Comparison of ENCODE assay signal across 19 mouse cellular contexts in the genomic region with DNA sequence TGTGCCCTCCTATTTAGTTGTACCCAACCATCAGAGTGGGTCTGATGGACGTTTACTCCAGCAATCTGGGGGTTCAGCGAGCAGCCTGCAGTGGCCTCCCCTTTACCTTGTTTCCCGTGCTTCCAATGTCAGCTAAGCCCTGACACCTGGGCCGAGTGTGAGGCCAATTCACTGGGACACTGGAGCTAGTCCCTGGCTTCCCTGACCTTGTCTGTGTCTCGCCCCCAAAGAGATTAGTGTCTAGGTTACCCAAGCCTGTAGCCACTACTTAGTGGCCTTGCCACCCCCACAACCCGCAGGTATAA. TPM values are rescaled to one million over a fixed set of nuclear protein-coding genes. Genes with fewer than 3 reads are reported as not detected.
DNase-seq lines count a peak whose midpoint lies in the region; ATAC-seq and TF ChIP-seq lines count a peak whose summit lies in the region.
"Had no signal": no experiment of that assay in that cellular context is flagged by ENCODE, and none has a peak within 500 bp of the region (broad histone marks: within the 10 kb centered on the region; RNA-seq: fewer than 3 reads in every experiment).

Gene Lhb (plus strand): TSS at position 206 of the 305 bp plus-strand sequence.

- H3K36me3 ChIP-seq in kidney, embryonic 14.5 days (ENCODE audit: control insufficient read depth, insufficient read depth, low read length) = peaks cover 50% of the 10 kb centered on the region
- no peaks in the 10 kb centered on the region; the same call in 1 of the 2 replicates for H3K36me3 ChIP-seq in testis, adult 2 months (ENCODE audit: control insufficient read depth, insufficient read depth, low read length)
- H3K36me3 ChIP-seq in embryonic facial prominence, embryonic 15.5 days = peaks cover 46% of the 10 kb centered on the region

- peak within 1 kb of the TSS; percentile 24; the same call in 1 of the 2 replicates for H3K4me2 ChIP-seq in kidney, embryonic 14.5 days (replicated peaks; ENCODE audit: low read depth, low read length)
- peak within 1 kb of the TSS; percentile 28; the same call in 1 of the 2 replicates for H3K4me2 ChIP-seq in embryonic facial prominence, embryonic 15.5 days (replicated peaks)
- H3K4me2 ChIP-seq: liver, embryonic 13.5 days; neural tube, embryonic 12.5 days; stomach, embryonic 15.5 days had no signal

- H3K9ac ChIP-seq in kidney, embryonic 14.5 days (ENCODE audit: low read depth, low read length) = no peak within 1 kb of the TSS
- H3K9ac ChIP-seq in embryonic facial prominence, embryonic 15.5 days = no peak within 1 kb of the TSS
- H3K9ac ChIP-seq: liver, embryonic 13.5 days; neural tube, embryonic 12.5 days; stomach, embryonic 15.5 days had no signal

- no peak for ATAC-seq in kidney, embryonic 14.5 days (ENCODE audit: low FRiP score, low TSS enrichment)
- ATAC-seq in embryonic facial prominence, embryonic 15.5 days (ENCODE audit: insufficient number of reproducible peaks, low FRiP score, low TSS enrichment, low read depth) = no peak
- ATAC-seq: hindbrain, postnatal 0 days had no signal

- no peak within 1 kb of the TSS for H3K27ac ChIP-seq in kidney, embryonic 14.5 days (ENCODE audit: low read depth, low read length)
- H3K27ac ChIP-seq in testis, adult 2 months (ENCODE audit: control insufficient read depth, insufficient read depth, low read depth, low read length) = no peak within 1 kb of the TSS
- H3K27ac ChIP-seq in embryonic facial prominence, embryonic 15.5 days (replicated peaks) = no peak within 1 kb of the TSS
- H3K27ac ChIP-seq: heart, adult 2 months; hindbrain, postnatal 0 days; liver, embryonic 13.5 days; midbrain, embryonic 10.5 days; neural tube, embryonic 12.5 days; stomach, embryonic 15.5 days had no signal

- no peaks in the 10 kb centered on the region for H3K9me3 ChIP-seq in kidney, embryonic 14.5 days (ENCODE audit: control insufficient read depth, low read length)
- H3K9me3 ChIP-seq in embryonic facial prominence, embryonic 15.5 days (replicated peaks) = no peaks in the 10 kb centered on the region
- H3K9me3 ChIP-seq: G1E; liver, embryonic 13.5 days; midbrain, embryonic 10.5 days; neural tube, embryonic 12.5 days; stomach, embryonic 15.5 days had no signal

- H3K4me3 ChIP-seq in kidney, embryonic 14.5 days (ENCODE audit: low read length) = no peak within 1 kb of the TSS
- H3K4me3 ChIP-seq in testis, adult 2 months (ENCODE audit: control insufficient read depth, low read depth, low read length) = peak within 1 kb of the TSS; percentile 86
- H3K4me3 ChIP-seq in embryonic facial prominence, embryonic 15.5 days (replicated peaks) = peak within 1 kb of the TSS; percentile 4; the same call in 1 of the 2 replicates
- H3K4me3 ChIP-seq: heart, adult 2 months; liver, embryonic 13.5 days; midbrain, embryonic 10.5 days; neural tube, embryonic 12.5 days; stomach, embryonic 15.5 days had no signal

- H3K27me3 ChIP-seq in kidney, embryonic 14.5 days (ENCODE audit: control insufficient read depth, insufficient read depth, low read length) = peaks cover 34% of the 10 kb centered on the region
- H3K27me3 ChIP-seq in testis, adult 2 months (ENCODE audit: control insufficient read depth, insufficient read depth, low read length) = peaks cover 2% of the 10 kb centered on the region; the same call in 1 of the 2 replicates
- H3K27me3 ChIP-seq in embryonic facial prominence, embryonic 15.5 days = peaks cover 21% of the 10 kb centered on the region

- DNase-seq in kidney, postnatal 36 days = no peak
- DNase-seq in testis, postnatal 10 days (ENCODE audit: low spot score) = no peak
- no peak for DNase-seq in right cerebral cortex, postnatal 14 days
- no peak for DNase-seq in frontal cortex, postnatal 14 days (ENCODE audit: low spot score in 2 of 2)
- DNase-seq: adrenal gland, adult 8-10 months; cerebellum, postnatal 25 days; heart, adult 2 months; kidney, postnatal 10 days; liver, embryonic 13.5 days; spleen, adult 18-20 months; thymus, postnatal 25 days had no signal

- WGBS in kidney, embryonic 14.5 days = 55% methylated on average over 6 of the region's 6 CpGs
- 58% methylated on average over 6 of the region's 6 CpGs for WGBS in embryonic facial prominence, embryonic 15.5 days

- peaks cover 10% of the 10 kb centered on the region for H3K4me1 ChIP-seq in kidney, embryonic 14.5 days (ENCODE audit: control insufficient read depth, insufficient read depth, low read length)
- H3K4me1 ChIP-seq in testis, adult 2 months (ENCODE audit: control insufficient read depth, insufficient read depth, low read length) = peaks cover 16% of the 10 kb centered on the region
- H3K4me1 ChIP-seq in embryonic facial prominence, embryonic 15.5 days = peaks cover 30% of the 10 kb centered on the region

- no peak for TF ChIP-seq CTCF in testis, adult 2 months (IDR thresholded peaks at IDR 0.05; ENCODE audit: control insufficient read depth, insufficient read depth, insufficient replicate concordance, low read depth, low read length)

- TF ChIP-seq POLR2A in testis, adult 2 months (IDR thresholded peaks at IDR 0.05; ENCODE audit: control insufficient read depth, low read depth, low read length) = no peak

RNA-seq across cellular contexts. Expression of gene Lhb, which starts in this region (rescaled TPM):
- not detected in 2 replicates for polyA plus RNA-seq in kidney, embryonic 14.5 days (2014; fragmentation: Nextera tagmentation; extraction: Ambion mirVana)
- polyA plus RNA-seq in testis, adult 2 months (2012; rRNA removed) = 32.8 and 38.1 TPM in 2 replicates
- 2.0 and 4.8 TPM in 2 replicates for polyA plus RNA-seq in embryonic facial prominence, embryonic 15.5 days (2015; fragmentation: Nextera tagmentation; extraction: Ambion mirVana)
- polyA plus RNA-seq: G1E; liver, embryonic 13.5 days; midbrain, embryonic 10.5 days; neural tube, embryonic 12.5 days; stomach, embryonic 15.5 days had no signal
